Mouse (Mus musculus) embryo, embryonic 10 days (tissue): ENCODE data around the gene Tmem167.
"Not testable (repeated sequence)": the region's sequence is repeated elsewhere in the genome, so short reads cannot be mapped to it uniquely, and the experiment has no call there.

Experiments used
- DNase-seq: peaks from one replicate; pipeline ENCODE4 v3.0.0-alpha.2; 2015; ENCODE audit warnings: low spot score

Tmem167 gene

DNA sequence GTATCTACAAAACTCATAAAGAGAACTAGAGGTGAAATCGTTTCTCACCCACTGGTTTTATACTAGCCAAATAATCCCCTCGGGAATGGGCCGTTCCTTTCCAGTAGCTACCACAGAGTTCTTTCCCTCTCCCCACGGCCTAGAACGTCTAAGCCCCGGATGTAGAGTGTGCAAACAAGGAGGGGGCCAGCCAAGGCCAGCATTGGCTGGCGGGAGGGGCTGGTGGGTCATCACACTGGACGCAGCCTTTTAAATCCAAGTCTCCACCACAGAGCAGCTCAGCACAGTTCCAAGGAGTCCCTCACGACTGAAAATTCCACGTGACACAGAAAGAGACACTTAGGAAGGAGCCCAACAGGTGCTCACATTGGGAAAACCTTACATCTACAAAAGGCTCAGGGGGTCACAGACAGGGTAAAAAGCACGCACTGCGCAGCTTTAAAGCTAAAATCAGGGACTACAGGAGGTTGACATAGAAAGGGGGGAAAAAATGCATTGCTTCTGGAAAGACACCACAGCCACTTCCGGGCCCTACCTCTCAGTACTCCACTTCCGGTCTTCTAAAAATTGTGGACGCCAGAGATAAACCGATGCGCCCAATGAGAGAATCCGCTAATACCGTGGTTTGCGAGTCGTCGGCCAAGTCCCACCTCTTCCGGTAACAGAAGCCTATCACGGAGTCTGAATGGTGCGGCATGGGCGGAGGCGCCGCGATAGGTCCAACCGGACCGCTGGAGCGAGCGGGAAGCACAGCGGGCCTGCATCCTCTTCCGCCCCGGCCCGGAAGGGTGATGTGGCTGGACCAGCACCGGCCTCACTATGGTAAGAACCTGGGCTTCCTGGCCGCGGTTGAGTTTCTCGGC, at the start of gene Tmem167, which contains the start of gene Xrcc4:
Tmem167 (plus strand) TSS at position 162 of the 863 bp plus-strand sequence.
Xrcc4 (minus strand) TSS at position 647 of the 863 bp plus-strand sequence.
- peak; percentile 98 for DNase-seq

DNA sequence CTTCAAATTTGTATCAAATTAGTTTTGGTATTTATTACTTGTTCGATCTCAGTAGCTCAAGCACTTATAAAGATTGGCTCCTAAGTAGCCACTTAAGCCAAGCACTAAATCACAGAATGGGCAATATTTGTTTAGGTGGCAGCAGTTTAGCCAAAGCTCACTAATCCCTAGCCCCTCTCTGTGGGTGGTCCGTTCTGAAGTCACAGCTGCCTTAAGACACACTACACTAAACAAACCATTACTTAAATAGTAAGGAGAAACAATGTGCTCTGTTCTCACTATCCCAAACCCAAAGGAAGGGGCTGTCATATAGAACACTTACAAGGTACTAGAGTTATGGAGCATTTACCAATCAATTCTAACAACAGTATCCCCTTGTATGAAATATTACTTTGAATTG, 49.3 kb upstream of the Tmem167 start:
- DNase-seq = peak; percentile 91

DNA sequence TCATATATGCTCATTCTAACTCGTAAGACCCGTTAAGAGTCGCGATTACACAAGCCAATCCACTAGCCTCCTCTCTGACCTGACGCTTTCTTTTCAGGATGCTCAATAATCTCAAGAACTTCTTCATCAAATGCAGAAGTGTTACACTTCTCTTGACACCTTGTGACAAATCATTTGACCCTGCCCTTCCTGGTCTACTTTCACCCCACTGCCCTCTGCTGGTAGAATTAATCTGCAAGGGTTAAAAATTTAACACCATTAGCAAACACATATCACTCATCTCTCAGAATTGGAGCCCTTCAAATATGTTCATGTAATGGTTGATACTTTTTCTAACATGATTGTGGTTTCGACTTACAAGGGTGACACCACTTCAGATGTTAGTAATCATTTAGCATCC, 37.2 kb upstream of the Tmem167 start:
- DNase-seq = peak; percentile 35

DNA sequence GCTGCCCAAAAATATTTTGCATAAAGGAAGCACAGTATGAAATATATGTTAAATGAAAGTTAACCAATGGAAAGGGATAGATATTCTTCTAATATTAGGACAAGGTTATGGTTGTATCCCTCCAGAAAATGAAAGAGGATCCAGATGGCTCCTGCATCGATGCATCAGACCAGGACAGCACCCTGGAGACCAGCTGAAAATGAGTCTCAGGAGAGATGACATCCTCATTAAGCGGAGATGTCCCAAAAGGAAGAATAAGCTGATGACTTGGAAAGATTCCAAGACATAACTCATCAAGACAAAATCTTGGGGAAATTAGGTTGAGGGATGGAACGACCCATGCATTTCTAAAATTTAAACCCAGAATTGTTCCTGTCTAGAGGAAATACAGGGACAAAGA, 36.5 kb upstream of the Tmem167 start:
- no peak for DNase-seq

DNA sequence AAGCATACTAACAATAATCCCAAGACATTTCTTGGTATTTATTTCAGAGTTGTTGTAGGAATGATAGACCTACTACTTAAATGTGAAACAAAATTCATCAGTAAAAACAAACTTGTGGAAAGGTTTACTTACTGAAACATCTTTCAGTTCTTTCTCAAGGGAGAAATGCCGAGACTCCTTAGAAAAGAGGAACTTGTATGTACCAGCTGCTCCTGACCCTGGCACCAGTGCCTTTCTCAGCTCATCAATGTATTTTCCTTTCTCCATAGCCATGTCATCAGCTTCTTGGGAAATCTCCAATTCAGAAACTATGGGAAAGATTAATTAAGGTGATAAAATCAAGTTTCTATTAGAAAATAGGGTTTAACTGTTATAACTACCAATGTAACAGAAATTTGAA, 27.0 kb upstream of the Tmem167 start:
- DNase-seq = no peak

DNA sequence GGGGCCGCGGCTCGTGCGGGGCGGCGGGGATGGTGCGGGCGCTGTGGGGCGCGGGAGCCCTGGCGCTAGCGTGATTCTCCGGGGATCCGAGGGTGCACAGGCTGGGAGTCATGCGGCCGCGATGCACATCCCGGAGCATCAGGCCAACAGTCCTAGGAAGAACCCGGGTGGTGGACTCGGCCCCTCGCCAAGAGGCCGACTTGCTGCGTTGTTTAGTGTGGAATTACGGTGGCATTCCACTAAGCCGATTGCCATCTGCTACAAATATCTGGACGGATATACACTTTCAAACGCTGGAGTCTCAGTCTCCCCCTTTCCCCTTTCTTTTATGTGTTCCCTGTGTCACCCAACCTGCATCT, 881 bp downstream of the Tmem167 start:
- DNase-seq = no peak

DNA sequence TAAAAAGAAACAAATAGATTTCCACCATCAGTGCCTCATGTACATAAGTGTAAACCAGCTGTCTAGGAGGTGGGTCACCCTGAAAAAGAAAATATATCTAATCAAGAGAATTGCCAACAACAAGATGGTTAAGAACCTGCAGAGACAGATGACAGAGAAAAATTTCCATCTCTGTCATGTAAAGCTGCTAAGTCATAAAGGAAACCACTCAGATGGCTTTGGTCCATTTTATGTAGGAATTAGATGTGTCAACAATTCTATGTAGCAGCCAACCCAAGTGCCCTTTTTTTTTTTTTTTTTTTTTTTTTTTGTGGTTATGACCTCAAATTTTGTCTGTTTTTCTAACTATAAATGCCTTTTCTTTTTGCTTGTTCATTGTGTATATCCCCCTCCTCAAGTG, 12.6 kb downstream of the Tmem167 start:
- DNase-seq = no peak

DNA sequence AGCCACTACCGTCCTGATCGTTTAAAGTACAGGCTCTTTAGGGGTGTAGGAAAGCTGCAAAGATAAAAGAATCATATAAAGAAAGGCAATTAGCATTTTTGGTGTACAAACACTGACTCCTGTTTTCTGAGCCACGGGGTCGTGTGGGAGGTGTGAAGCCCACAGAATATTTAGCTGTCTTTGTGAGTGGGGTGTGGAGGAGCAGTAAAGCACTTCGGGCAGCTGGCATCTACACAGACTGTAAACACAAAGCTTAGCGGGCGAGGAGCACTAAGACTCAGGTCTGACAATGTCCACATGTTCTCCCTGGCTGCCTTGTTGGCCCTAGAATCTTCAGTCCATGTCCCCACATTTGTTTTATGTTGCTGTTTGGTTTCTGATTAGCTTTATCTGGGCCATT, 17.2 kb downstream of the Tmem167 start:
- no peak for DNase-seq

DNA sequence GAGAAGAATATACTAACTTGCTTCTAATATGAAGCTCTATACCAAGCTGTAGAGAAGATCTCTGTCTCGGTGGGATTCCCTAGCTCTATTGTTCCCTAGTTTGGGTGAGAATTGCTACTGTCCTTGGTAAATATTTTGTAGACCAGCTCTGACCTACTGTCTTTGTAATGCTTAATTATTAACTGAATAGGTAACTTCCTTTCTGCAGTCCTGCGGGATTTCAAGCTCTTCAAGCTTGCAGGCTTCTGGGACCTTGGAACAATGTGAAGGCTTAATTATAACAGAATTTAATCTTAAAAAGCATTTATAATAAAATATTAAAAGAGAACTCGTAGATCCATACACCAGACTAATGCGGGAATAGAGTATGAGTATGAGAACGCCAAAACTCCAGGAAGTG, 19.8 kb downstream of the Tmem167 start:
- not testable (repeated sequence) for DNase-seq

DNA sequence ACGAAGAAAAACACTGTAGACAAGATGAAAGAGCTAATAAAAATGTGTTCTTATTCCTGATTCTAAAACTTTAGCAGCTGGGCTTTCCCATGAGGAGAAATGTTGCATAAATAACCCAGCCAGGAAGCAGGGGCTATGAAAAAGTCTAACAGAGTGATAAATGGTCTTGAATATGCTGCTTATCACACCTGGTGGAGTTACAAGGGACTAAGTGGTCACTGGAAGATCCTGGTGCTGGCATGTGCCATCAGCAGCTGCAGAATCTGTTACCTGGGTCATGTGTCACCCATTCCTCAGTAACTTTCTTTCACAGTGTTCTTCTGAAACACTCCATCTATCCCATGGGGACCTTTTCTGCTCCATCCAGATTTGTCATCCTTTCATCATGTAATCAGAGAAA, 22.8 kb downstream of the Tmem167 start:
- no peak for DNase-seq

DNA sequence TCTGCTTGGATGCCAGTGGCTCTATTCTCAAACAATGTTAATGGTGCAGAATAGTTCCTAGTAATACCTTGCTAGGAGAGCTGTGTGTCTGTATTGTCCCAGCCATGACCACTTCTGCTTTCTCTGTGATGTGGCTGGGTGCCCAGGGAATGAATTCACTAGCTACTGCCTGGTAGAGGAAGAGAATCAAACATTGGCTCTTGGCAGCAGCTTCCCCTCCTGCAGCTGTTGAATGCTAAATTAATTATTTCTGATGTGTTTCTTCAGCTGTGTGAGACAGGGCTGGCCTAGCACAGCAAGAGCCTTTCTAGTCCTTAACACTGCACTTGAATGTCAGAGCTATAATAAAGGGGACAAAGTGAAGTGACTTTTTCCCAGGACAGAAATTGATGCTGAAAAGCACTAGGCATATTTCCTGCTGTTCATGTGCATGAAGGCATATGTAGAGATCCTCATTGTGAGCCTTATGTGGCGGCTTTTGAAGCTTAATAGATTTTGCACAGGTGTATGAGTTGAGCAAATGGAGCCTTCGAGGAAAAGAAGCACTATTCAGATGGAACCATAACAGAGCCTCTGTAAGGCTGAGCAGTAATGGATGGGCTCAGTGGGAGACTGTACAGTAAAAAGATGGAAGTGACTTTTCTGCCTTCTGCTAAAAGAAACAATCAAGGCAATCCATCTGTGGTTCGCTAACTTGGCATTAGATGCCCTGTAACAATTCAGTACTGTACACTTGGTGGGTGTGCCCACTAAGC, 47.4 kb downstream of the Tmem167 start:
- DNase-seq = no peak

DNA sequence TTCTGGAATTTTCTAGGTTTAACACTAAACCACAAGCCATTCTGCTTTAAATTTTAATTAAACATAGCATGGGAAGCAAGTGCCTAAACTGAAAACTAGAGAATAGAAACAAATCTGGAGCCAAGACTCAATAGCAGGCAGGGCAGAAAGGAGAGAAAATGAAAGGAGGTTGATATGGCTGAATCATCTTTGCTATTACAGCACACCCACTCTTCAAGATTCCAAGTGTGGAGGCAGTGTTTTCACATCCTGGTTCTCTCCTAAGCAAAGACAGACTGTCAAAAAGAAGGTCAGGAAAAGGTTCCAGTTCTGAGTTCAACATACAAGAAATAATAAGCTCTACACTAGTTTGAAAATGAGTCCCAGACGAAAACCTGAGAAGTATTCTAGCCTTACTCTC, 52.8 kb downstream of the Tmem167 start:
- no peak for DNase-seq

DNA sequence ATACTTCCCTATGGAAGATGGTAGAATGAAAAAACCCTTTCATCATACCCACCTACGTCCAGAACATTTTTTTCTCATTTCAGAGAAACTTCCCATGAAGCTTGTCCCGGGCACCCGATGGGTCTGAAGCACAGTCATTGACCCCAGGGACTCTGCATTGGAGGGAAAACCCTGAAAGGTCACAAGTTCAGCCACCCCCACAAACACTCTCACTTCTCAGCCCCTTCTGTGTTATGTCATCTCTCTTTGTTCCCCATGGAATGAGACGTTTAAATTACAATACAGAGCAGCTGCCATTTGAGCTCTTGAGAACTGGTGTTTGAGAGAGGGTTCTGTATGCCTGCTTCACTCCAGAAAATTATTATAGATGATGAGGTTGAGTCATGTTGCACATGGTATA, 54.3 kb downstream of the Tmem167 start:
- peak; percentile 79 for DNase-seq

DNA sequence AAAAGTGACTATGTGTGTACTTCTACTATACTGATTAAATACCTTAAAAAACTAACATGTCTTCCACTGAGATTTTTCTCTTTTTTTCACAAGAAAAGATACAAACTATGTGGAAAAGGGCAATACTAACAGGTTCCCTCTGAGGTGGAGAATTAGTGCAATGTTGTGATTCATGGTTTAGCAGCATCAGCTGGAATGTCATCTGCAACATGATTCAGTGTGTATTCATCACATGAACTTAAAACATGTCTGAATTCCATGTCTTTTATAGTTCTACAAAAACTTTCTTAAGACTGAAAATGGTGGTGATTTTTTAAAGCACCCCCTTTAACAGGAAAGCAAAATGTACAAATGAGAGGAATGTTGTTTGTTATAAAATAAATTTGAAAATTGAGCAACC, 63.0 kb downstream of the Tmem167 start:
- no peak for DNase-seq

DNA sequence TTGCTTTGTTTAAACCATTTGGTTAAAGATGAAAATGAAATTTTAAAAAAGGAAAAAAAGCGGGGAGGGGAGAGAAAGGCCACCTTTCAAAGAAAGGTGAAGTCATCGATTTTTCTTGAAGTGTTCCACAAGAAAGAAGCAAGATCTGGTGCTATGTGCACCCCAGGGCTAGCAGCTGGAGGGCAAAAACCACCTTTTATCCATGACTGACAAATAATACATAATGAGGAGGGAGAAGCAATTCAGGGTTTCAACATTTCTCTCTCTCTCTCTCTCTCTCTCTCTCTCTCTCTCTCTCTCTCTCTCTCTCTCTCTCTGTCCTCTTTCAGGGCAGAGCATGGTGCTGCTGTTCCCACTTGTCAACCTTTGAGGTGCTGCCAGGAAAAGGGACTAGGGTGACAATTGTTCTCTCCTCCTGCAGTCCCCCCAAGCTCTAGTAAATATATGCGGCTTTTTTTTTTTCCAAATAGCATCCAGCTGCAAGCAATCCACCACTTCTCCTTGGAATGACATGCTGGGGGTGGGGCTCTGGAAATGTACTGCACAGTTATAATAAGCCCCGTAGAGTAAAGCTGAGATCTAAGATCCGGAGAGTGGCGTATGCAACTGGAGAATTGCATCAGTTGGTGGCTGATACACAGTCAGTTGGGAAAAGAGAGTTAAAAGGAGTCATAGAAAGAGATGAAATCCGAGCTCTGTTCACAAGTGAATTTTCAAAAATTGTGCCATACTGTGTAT, 63.8 kb downstream of the Tmem167 start:
- peak; percentile 17 for DNase-seq

DNA sequence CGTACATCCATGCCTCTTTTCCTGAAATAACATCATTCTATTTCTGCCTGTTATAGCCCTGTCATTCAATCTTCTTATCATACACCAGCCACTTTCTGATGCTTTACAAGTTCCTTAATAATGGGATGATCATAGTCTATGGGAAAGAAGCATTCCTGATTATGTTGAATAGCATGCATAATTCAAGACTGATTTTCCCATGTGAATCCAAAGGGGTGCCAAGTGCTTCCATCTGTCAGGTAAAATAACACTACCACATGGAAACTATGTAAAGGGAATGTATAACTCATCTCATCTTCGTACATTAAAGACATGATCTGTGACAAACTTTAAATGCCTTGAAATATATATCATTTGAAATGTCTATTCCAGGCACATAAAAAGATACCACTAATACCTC, 75.2 kb downstream of the Tmem167 start:
- DNase-seq = no peak

DNA sequence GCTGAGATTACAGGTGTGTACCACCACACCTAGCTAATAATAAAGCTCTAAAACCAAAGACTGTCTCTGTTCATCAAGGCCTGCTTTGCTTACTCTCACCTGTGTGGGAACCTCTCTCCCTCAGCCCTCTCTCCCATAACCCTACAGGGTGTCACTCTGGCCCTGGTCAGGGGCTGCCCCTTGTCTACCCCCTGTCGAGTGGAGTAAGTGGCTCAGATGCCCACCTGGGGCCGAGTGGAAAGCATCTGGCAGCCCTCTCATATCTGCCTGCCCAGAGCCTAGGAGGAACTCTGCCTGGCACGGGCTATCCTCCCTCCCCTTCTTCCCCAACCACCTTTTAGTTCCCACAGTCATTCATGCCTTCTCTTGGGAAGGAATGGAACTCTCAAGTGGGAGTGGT, 78.1 kb downstream of the Tmem167 start:
- DNase-seq = no peak

DNA sequence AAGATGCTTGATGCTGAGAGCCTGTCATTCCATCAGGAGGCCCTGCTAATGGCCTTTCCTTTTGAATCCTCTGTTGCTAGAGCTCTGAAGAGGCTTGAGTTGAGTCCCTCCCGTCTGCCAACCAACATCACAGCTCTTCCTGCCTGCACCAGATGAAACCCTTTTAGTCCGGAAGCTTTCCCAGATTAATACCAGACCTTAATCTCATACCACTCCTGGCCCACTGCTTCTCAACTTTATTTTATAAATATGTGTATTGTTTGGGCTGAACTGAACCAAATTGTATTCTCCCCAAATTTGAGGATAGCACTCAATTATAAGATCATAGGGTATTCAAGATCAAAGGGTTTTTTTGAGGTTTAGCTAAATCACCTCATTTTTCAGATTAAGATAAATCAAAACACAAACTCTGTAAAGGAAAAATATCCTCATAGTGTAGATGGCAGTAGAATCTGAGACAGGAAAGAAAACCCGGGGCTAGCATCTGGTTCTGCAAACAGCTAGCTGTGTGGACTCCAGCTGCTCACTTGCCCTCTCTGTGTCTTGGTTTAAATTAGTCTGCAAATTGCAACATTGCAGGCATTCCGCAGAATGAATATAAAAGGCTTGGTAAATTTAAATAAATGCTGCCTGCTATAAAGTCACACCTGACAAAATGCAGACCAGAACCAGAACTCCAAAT, 81.3 kb downstream of the Tmem167 start:
- no peak for DNase-seq

DNA sequence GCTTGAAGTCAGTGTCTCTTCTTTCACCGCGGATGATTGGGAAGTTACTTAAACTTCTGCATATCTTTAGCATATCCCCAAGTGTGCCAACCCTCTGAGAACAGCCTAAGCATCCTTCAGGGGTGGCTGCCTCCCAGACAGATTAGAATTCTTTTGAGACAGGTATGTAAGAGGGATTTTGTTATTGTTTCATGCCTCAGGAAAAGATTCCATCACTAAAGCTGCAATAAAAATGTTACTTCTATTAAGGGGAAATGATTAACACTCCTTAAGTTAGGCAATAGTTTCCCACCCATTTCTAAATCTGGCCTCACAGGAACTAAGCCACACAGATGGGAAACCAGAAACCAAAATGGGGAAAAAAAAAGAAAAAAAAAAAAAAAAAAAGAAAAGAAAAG, 81.9 kb downstream of the Tmem167 start:
- DNase-seq = no peak

DNA sequence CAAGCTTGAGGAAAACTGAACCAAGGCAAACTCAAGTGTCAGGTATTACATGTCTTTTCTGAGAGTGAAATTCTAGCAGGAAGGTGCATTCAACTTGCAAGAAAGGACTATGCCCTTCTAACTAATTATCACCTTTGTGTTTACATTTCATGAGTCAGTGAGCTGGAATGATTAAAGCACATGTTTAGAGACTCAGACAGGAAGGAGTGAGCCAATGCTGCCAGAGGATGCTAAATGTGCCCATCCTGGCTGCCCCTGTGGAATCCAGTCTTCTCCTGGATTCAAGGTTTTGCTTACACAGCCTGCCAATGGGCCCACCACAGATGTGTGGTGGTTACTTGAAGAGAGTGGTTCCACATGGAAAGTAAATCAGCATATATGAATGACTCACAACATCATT, 82.5 kb downstream of the Tmem167 start:
- peak; percentile 31 for DNase-seq

DNA sequence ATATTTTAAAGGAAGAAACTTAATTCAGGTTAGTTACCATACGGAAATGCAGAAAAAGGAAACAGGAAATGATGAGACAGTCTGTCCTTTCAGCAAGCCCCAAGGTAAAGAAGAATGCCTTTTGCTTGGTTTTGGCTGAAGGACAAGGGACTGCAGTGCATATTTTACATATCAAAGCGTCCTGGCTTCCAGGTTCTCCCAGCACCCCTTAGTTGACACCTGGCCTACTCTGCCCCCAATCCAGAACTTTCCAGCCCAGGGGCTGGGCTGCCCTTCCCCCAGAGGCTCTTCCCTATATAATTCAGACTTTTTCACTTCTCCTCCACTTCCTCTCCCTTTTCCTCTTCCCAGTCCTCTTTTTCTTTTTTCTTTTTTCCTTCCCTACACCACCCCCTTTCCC, 86.7 kb downstream of the Tmem167 start:
- DNase-seq = no peak

DNA sequence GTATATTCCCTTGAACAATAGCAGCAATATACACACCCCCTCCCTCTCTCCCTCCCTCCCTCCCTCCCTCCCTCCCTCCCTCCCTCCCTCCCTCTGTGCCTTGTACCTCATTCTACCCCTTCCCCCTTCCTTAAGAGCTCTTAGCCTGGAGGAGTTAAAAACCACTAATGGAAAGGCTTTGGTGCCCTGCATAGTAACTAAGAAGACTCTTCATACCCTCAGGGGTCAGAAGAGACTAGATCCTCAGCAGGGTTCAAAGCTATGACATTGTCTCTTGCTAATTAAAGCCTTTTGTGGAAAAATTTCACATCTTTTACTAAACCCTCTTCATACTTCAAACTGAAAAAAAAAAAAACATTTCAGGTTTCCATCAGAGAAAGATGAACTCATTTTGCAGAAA, 93.3 kb downstream of the Tmem167 start:
- DNase-seq = no peak
